Mouse (Mus musculus) heart, embryonic 15.5 days (tissue): ENCODE measurements around the gene Khdc1c. TPM values are rescaled to one million over a fixed set of nuclear protein-coding genes. Genes with fewer than 3 reads are reported as not detected.
"Not testable (repeated sequence)": the region's sequence is repeated elsewhere in the genome, so short reads cannot be mapped to it uniquely, and the experiment has no call there.

ENCODE experiments used
- ATAC-seq: fragments of 200-750 bp; cut with Nextera tagmentation; replicated peaks from 2 replicates; pipeline ENCODE4 v1.8.0; 2017; ENCODE audit warnings: low read depth, moderate TSS enrichment; ENCODE audit not compliant: insufficient number of reproducible peaks, insufficient read depth, low FRiP score
- H3K27ac ChIP-seq: fragments of 300-500 bp; sonication (generic); 2 replicates; pipeline ENCODE4 v1.5.1; 2015; ENCODE audit warnings: mild to moderate bottlenecking, inconsistent platforms
- H3K27me3 ChIP-seq: fragments of 300-500 bp; sonication (generic); 2 replicates; pipeline ENCODE4 v1.6.1; 2015; ENCODE audit warnings: inconsistent platforms
- H3K36me3 ChIP-seq: fragments of 300-500 bp; sonication (generic); 2 replicates; pipeline ENCODE4 v1.6.1; 2015; ENCODE audit warnings: mild to moderate bottlenecking, inconsistent platforms
- H3K4me1 ChIP-seq: fragments of 300-500 bp; sonication (generic); replicated peaks from 2 replicates; pipeline ENCODE4 v1.6.1; 2015; ENCODE audit warnings: inconsistent platforms
- H3K4me2 ChIP-seq: fragments of 300-500 bp; sonication (generic); 2 replicates; pipeline ENCODE4 v1.6.1; 2015; ENCODE audit warnings: inconsistent platforms, mild to moderate bottlenecking, moderate library complexity
- H3K4me3 ChIP-seq: fragments of 300-500 bp; sonication (generic); 2 replicates; pipeline ENCODE4 v1.5.1; 2015; ENCODE audit warnings: mild to moderate bottlenecking, inconsistent platforms
- H3K9ac ChIP-seq: fragments of 300-500 bp; sonication (generic); 2 replicates; pipeline ENCODE4 v1.6.1; 2015; ENCODE audit warnings: mild to moderate bottlenecking, inconsistent platforms
- H3K9me3 ChIP-seq: fragments of 300-500 bp; sonication (generic); replicated peaks from 2 replicates; pipeline ENCODE4 v1.6.1; 2016; ENCODE audit warnings: inconsistent platforms
- whole genome bisulfite sequencing: fragments of 180-500 bp; shearing (Covaris S2); methylation state at CpG from one replicate; pipeline ENCODE4 v1.1.7; 2015; ENCODE audit warnings: mixed read lengths; 5-methylcytosine and 5-hydroxymethylcytosine counted together
- polyA plus RNA-seq: library from polyadenylated mRNA; unstranded; fragments of >200 nt; fragmentation: Nextera tagmentation; extraction: Ambion mirVana; gene quantifications from 2 replicates; pipeline ENCODE4 v1.2.1, GENCODE M21; 2015

The Khdc1c gene
- polyA plus RNA-seq: not detected in 2 replicates

DNA sequence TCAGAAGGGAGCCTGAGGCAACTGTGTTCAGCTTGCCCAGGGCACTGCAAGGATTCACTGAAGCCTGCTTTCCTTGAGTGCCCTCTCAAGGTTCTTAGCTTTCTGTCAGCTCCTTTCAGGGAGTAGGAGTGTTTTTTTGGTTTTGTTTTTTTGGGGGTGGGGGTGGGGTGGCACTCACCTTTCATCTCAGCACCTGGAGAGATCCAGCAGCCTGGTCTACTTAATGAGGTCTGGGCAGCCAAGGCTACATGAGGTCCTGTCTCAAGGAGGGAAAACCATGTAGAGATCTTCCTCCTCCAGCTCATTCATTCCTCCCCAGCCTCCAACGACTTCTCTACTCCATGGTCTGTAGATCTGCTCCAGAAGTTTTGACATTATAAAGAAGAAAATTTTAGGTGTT lies at the start of gene Khdc1c:
Gene Khdc1c (plus strand): TSS at position 301 of the 400 bp plus-strand sequence.
- H3K4me3 ChIP-seq, H3K4me1 ChIP-seq, H3K27me3 ChIP-seq, H3K9ac ChIP-seq, H3K36me3 ChIP-seq, H3K9me3 ChIP-seq, H3K27ac ChIP-seq, ATAC-seq, H3K4me2 ChIP-seq: not testable (repeated sequence)
- WGBS: 69% methylated on average over 1 of the region's 1 CpGs

- H3K4me1 ChIP-seq, H3K4me2 ChIP-seq, H3K27me3 ChIP-seq, H3K27ac ChIP-seq, H3K9ac ChIP-seq, H3K36me3 ChIP-seq, ATAC-seq, H3K4me3 ChIP-seq, H3K9me3 ChIP-seq: not testable (repeated sequence)
- 86% methylated on average over 5 of the region's 5 CpGs for WGBS
These were observed 47.9 kb upstream of the Khdc1c start for GRCm38 (mm10) chr1:21320271-21320670.

DNA sequence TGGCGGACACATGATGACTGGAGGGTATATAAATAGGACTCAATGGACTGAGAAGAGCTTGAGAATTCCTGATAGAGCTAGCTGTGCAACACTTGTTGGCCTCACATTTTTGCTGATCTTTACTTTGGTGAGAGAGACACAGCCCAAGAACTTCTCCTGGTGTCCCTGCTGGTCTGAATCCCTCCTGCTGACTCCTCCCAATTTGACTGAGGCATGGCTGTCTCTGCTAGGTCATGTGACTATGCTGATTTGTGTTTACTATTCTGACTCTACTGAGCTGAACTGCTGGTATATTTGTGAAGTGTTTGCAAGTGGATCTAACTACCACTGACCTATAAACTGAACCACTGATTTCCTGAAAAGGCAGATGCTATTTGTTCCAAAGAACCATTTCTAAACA lies 46.5 kb upstream of the Khdc1c start:
- no peak overlapping the region for H3K9ac ChIP-seq
- WGBS: 71% methylated on average over 1 of the region's 1 CpGs

GRCm38 (mm10) chr1:21323996-21324574 lies 44.0 kb upstream of the Khdc1c start:
- H3K4me3 ChIP-seq: no peak overlapping the region
- ATAC-seq: no peak
- 73% methylated on average over 1 of the region's 1 CpGs for WGBS
- no peaks in the 10 kb centered on the region for H3K4me1 ChIP-seq
- H3K36me3 ChIP-seq: no peaks in the 10 kb centered on the region
- H3K9ac ChIP-seq: no peak overlapping the region
- H3K9me3 ChIP-seq: no peaks in the 10 kb centered on the region
- no peaks in the 10 kb centered on the region for H3K27me3 ChIP-seq
- no peak overlapping the region for H3K27ac ChIP-seq
- no peak overlapping the region for H3K4me2 ChIP-seq

More for the DNA sequence above, 46.5 kb upstream of the Khdc1c start:
- no peaks in the 10 kb centered on the region for H3K36me3 ChIP-seq
- no peaks in the 10 kb centered on the region for H3K4me1 ChIP-seq
- no peak for ATAC-seq
- H3K4me3 ChIP-seq: no peak overlapping the region
- no peaks in the 10 kb centered on the region for H3K9me3 ChIP-seq
- H3K27me3 ChIP-seq: no peaks in the 10 kb centered on the region
- H3K4me2 ChIP-seq: no peak overlapping the region
- H3K27ac ChIP-seq: no peak overlapping the region

- Histone ChIP-seq H3K27me3 (no peaks in the 10 kb centered on the region), H3K9ac (no peak overlapping the region), H3K4me2 (no peak overlapping the region), H3K9me3 (no peaks in the 10 kb centered on the region), H3K36me3 (no peaks in the 10 kb centered on the region), H3K27ac (no peak overlapping the region), H3K4me3 (no peak overlapping the region), H3K4me1 (no peaks in the 10 kb centered on the region)
- WGBS: 76% methylated on average over 1 of the region's 1 CpGs
- no peak for ATAC-seq
These were observed 43.5 kb upstream of the Khdc1c start for GRCm38 (mm10) chr1:21324633-21325032.

DNA sequence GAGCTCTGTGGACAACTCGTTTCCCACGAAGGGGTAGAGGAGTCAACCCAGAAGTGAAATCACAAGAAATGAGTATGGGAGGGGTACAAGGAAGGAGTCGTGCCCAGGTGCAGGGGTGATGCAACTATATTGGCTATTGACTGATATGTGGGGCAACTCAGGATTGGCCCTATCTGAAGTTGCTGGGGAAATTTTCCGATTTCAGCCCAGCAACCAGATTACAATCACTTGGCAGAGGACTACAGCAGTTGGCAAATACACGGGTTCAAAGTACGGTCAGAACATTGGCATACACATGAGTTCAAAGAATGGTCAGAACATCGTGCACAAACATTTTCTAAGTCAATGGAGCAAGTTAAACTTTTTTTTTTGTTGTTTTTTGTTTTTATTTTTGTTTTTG lies 41.4 kb upstream of the Khdc1c start:
- WGBS: 88% methylated on average over 7 of the region's 7 CpGs
- H3K36me3 ChIP-seq: no peaks in the 10 kb centered on the region
- no peak for ATAC-seq
- no peaks in the 10 kb centered on the region for H3K4me1 ChIP-seq
- H3K4me3 ChIP-seq: no peak overlapping the region
- H3K27ac ChIP-seq: no peak overlapping the region
- H3K4me2 ChIP-seq: no peak overlapping the region
- H3K27me3 ChIP-seq: no peaks in the 10 kb centered on the region
- no peak overlapping the region for H3K9ac ChIP-seq
- H3K9me3 ChIP-seq: no peaks in the 10 kb centered on the region

DNA sequence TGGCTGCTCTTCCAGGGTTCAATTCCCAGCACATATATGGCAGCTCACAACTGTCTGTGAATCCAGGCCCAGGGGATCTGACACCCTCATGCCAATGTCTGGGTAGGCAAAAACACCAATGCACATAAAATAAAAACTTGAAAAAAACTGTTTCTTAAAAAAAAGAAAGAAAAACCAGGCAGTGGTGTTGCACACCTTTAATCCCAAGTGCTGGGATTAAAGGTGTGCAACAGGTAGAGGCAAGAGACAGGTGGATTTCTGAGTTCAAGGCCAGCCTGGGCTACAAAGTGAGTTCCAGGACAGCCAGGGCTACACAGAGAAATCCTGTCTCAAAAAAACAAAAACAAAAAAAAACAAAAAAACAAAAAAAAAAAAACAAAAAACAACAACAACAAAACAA lies 37.0 kb upstream of the Khdc1c start:
- H3K4me1 ChIP-seq, H3K4me3 ChIP-seq, H3K27me3 ChIP-seq, H3K27ac ChIP-seq, ATAC-seq, H3K9me3 ChIP-seq, H3K9ac ChIP-seq, H3K36me3 ChIP-seq, H3K4me2 ChIP-seq: not testable (repeated sequence)

DNA sequence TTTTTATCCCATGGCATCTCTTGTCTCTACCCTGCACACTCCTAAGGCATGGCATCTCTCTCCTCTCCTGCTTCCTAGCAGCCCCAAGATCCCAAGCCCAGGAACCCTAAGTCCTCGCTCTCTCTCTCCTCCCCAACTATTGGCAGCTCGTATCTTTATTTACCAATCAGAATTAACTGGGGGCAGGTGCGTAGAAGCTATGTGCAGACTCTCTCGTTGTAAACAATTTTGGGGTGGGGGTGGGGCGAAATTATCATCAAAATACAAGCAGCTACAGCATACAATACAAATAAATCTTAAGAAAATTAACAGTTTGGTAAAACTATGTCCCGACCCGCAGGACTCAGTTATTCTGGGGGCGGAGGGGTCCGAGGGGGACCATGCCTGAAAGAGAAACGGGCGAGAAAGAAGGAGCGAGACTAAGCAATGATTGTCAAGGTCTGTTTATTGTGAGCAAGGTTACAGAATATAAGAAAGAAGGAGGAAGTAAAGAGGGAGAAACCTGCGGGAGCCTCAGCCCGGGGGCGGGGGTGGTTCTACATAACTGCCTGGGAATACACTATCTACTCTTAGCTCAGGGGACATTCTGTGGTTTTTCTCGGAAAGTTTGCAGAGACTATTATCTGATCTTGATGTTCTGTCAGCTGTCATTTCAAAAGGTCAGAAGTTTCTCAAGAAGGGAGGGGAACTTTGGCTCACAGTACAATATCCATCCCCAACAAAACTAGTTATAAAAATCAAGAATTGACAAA lies 34.7 kb upstream of the Khdc1c start:
- WGBS: 67% methylated on average over 16 of the region's 16 CpGs
- no peaks in the 10 kb centered on the region for H3K36me3 ChIP-seq
- H3K9me3 ChIP-seq: no peaks in the 10 kb centered on the region
- H3K4me3 ChIP-seq: no peak overlapping the region
- H3K4me2 ChIP-seq: no peak overlapping the region
- H3K9ac ChIP-seq: no peak overlapping the region
- no peak for ATAC-seq
- no peak overlapping the region for H3K27ac ChIP-seq
- H3K27me3 ChIP-seq: no peaks in the 10 kb centered on the region
- no peaks in the 10 kb centered on the region for H3K4me1 ChIP-seq

DNA sequence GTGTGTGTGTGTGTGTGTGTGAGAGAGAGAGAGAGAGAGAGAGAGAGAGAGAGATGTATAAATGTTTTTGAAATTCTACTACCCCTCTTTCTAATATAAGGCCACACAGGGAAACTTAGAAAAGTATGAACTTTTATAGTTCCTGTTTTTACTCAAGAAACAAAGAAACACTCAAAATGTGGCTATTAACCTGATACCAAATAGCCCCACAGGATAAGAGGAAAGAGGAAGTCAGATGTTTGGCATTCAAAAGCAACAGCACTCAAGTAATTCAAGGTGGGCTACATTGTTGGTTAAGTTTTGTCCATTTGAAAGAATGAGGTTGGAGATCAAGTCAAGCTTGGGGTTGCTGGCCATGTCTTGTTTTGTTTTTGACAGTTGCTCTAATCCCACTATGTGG lies 32.3 kb upstream of the Khdc1c start:
- no peak for ATAC-seq
- Histone ChIP-seq H3K9ac (no peak overlapping the region), H3K27ac (no peak overlapping the region), H3K27me3 (no peaks in the 10 kb centered on the region), H3K4me1 (no peaks in the 10 kb centered on the region), H3K36me3 (no peaks in the 10 kb centered on the region), H3K9me3 (no peaks in the 10 kb centered on the region), H3K4me3 (no peak overlapping the region), H3K4me2 (no peak overlapping the region)

- no peak overlapping the region for H3K4me2 ChIP-seq
- WGBS: 91% methylated on average over 1 of the region's 1 CpGs
These were observed 27.4 kb upstream of the Khdc1c start for GRCm38 (mm10) chr1:21340745-21341144.

DNA sequence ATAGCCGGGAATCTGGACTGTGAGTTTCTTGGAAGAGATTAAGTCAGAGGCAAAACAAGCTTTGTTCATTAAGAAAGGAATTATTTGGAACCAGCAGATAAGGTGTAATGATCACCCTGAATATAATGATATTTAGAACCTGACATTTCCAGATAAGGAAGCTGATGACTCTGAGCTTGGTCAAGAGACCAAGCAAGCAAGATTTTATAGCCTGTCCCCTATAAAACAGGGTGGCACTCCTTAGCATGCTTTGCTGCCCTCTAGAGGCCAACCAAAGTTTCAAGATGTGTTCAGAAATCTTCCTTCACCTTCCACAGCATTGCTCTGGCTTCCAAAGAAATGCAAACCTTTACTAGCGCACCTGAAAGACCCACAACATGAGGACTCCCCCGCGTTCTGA lies 23.9 kb upstream of the Khdc1c start:
- H3K27me3 ChIP-seq: no peaks in the 10 kb centered on the region
- H3K36me3 ChIP-seq: no peaks in the 10 kb centered on the region
- ATAC-seq: no peak
- 61% methylated on average over 4 of the region's 4 CpGs for WGBS
- no peak overlapping the region for H3K4me3 ChIP-seq
- no peaks in the 10 kb centered on the region for H3K4me1 ChIP-seq
- no peak overlapping the region for H3K9ac ChIP-seq
- H3K4me2 ChIP-seq: no peak overlapping the region
- no peaks in the 10 kb centered on the region for H3K9me3 ChIP-seq
- no peak overlapping the region for H3K27ac ChIP-seq

More at GRCm38 (mm10) chr1:21340745-21341144, 27.4 kb upstream of the Khdc1c start:
- no peaks in the 10 kb centered on the region for H3K27me3 ChIP-seq
- H3K9ac ChIP-seq: no peak overlapping the region
- no peak overlapping the region for H3K4me3 ChIP-seq
- H3K4me1 ChIP-seq: no peaks in the 10 kb centered on the region
- no peak for ATAC-seq
- H3K9me3 ChIP-seq: no peaks in the 10 kb centered on the region
- no peak overlapping the region for H3K27ac ChIP-seq
- no peaks in the 10 kb centered on the region for H3K36me3 ChIP-seq

DNA sequence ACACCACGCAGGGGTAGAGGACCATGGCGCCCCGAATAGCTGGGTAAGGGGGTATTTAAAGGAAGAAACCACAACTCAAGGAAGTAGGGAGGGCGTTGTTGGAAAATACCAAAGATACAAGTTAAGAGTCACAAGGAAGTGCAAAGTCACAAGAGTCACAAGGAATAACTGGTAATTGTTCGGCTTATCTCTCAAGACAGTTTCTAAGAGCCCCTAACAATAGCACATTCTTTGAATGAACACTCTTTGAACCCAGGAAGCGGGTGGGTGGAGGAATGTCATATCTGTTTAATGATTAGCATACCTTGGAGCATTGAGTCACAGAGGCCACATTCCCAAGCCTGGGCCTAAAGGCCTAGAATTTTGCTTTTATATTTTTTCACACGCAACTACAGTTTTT lies 23.4 kb upstream of the Khdc1c start:
- H3K4me3 ChIP-seq: not testable (repeated sequence)

More for the DNA sequence above, 23.4 kb upstream of the Khdc1c start:
- not testable (repeated sequence) for H3K4me1 ChIP-seq, ATAC-seq, H3K27ac ChIP-seq, H3K9ac ChIP-seq, H3K36me3 ChIP-seq, H3K4me2 ChIP-seq, H3K27me3 ChIP-seq, H3K9me3 ChIP-seq
- 76% methylated on average over 7 of the region's 7 CpGs for WGBS
